Mouse (Mus musculus) MEL (cell line): ENCODE measurements around the gene Tenm3. TPM values are rescaled to one million over a fixed set of nuclear protein-coding genes. Genes with fewer than 3 reads are reported as not detected.

Experiments
- DNase-seq: peaks from one replicate; pipeline ENCODE4 v3.0.0; 2011; ENCODE audit warnings: low read depth, low spot score
- H3K27ac ChIP-seq: 2 replicates; pipeline ENCODE4 v1.5.1; 2012; ENCODE audit warnings: low read depth, mild to moderate bottlenecking, control low read depth, low read length, moderate library complexity; ENCODE audit not compliant: control insufficient read depth
- H3K27me3 ChIP-seq, 2 experiments: fragments of 150-350 bp in 1 of 2; sonication (generic) in 1 of 2; 2 replicates each; pipeline ENCODE4 v1.6.1; 2012; ENCODE audit warnings: low read length in 2 of 2, mild to moderate bottlenecking in 2 of 2, improper control_type of control experiment in 1 of 2, moderate library complexity in 1 of 2; ENCODE audit not compliant: insufficient read depth in 2 of 2, control insufficient read depth in 1 of 2
- H3K36me3 ChIP-seq, 2 experiments: 2 replicates each; pipeline ENCODE4 v1.6.1; 2012 to 2014; ENCODE audit warnings: low read length in 2 of 2, improper control_type of control experiment in 1 of 2, inconsistent platforms in 1 of 2, mild to moderate bottlenecking in 1 of 2; ENCODE audit not compliant: insufficient read depth in 2 of 2, control insufficient read depth in 1 of 2
- H3K4me1 ChIP-seq, 2 experiments: fragments of 150-350 bp in 1 of 2; sonication (generic) in 1 of 2; 2 replicates each; pipeline ENCODE4 v1.6.1; 2012; ENCODE audit warnings: low read length in 2 of 2, improper control_type of control experiment in 1 of 2, mild to moderate bottlenecking in 1 of 2; ENCODE audit not compliant: insufficient read depth in 2 of 2, control insufficient read depth in 1 of 2
- H3K4me3 ChIP-seq, 2 experiments: fragments of 150-350 bp in 1 of 2; sonication (generic) in 1 of 2; 2 replicates each; pipeline ENCODE4 v1.5.1; 2012; ENCODE audit warnings: low read depth in 2 of 2, low read length in 2 of 2, mild to moderate bottlenecking in 2 of 2, moderate library complexity in 2 of 2, control low read depth in 1 of 2, improper control_type of control experiment in 1 of 2; ENCODE audit not compliant: control insufficient read depth in 1 of 2, insufficient read depth in 1 of 2
- H3K79me2 ChIP-seq: 2 replicates; pipeline ENCODE4 v1.6.1; 2012; ENCODE audit warnings: mild to moderate bottlenecking, low read length, moderate library complexity; ENCODE audit not compliant: control insufficient read depth, poor library complexity, insufficient read depth
- H3K9ac ChIP-seq: 2 replicates; pipeline ENCODE4 v1.6.1; 2012; ENCODE audit warnings: low read depth, mild to moderate bottlenecking, control low read depth, low read length, moderate library complexity; ENCODE audit not compliant: control insufficient read depth, poor library complexity, severe bottlenecking
- H3K9me3 ChIP-seq: fragments of 150-350 bp; sonication (generic); replicated peaks from 2 replicates; pipeline ENCODE4 v1.6.1; 2012; ENCODE audit warnings: mild to moderate bottlenecking, low read length, improper control_type of control experiment, moderate library complexity; ENCODE audit not compliant: insufficient read depth
- CHD2 ChIP-seq: IDR thresholded peaks from 2 replicates; pipeline ENCODE4 v1.6.1; 2011; ENCODE audit warnings: low read length, improper control_type of control experiment
- CTCF ChIP-seq, 3 experiments: IDR thresholded peaks in 2 of 3; conservative IDR thresholded peaks in 1 of 3; 2 replicates each; pipeline ENCODE4 v1.5.1; 2011 to 2012; ENCODE audit warnings: low read length in 3 of 3, low read depth in 2 of 3, mild to moderate bottlenecking in 2 of 3, improper control_type of control experiment in 1 of 3, inconsistent platforms in 1 of 3, mixed read lengths in 1 of 3, moderate library complexity in 1 of 3; ENCODE audit not compliant: control insufficient read depth in 1 of 3, insufficient read depth in 1 of 3, poor library complexity in 1 of 3, severe bottlenecking in 1 of 3
- E2F4 ChIP-seq: IDR thresholded peaks from 2 replicates; pipeline ENCODE4 v1.6.1; 2011; ENCODE audit warnings: low read depth, low read length, improper control_type of control experiment, borderline replicate concordance
- ELF1 ChIP-seq: IDR thresholded peaks from 2 replicates; pipeline ENCODE4 v1.6.1; 2014; ENCODE audit warnings: low read depth, mild to moderate bottlenecking, inconsistent platforms, low read length, improper control_type of control experiment, moderate library complexity
- ETS1 ChIP-seq: IDR thresholded peaks from 2 replicates; pipeline ENCODE4 v1.6.1; 2012; ENCODE audit warnings: low read depth, mild to moderate bottlenecking, inconsistent platforms, low read length, improper control_type of control experiment, moderate library complexity
- HCFC1 ChIP-seq: IDR thresholded peaks from 2 replicates; pipeline ENCODE4 v1.6.1; 2012; ENCODE audit warnings: low read depth, mild to moderate bottlenecking, inconsistent platforms, low read length, improper control_type of control experiment, moderate library complexity
- JUND ChIP-seq: IDR thresholded peaks from 2 replicates; pipeline ENCODE4 v1.6.1; 2011; ENCODE audit warnings: low read depth, mild to moderate bottlenecking, improper control_type of control experiment, low read length
- KAT2A ChIP-seq: conservative IDR thresholded peaks from 2 replicates; pipeline ENCODE4 v1.6.1; 2012; ENCODE audit warnings: low read depth, low read length, improper control_type of control experiment, inconsistent platforms
- MEF2A ChIP-seq: IDR thresholded peaks from 2 replicates; pipeline ENCODE4 v1.6.1; 2014; ENCODE audit warnings: low read depth, mild to moderate bottlenecking, inconsistent platforms, low read length, improper control_type of control experiment; ENCODE audit not compliant: poor library complexity, insufficient replicate concordance, severe bottlenecking; ENCODE audit errors: extremely low read depth
- MYC ChIP-seq: IDR thresholded peaks from 2 replicates; pipeline ENCODE4 v1.6.1; 2011; ENCODE audit warnings: low read depth, mild to moderate bottlenecking, low read length, improper control_type of control experiment, moderate library complexity
- NELFE ChIP-seq: IDR thresholded peaks from 2 replicates; pipeline ENCODE4 v1.6.1; 2011; ENCODE audit warnings: low read depth, low read length, improper control_type of control experiment
- NRF1 ChIP-seq: IDR thresholded peaks from 2 replicates; pipeline ENCODE4 v1.6.1; 2014; ENCODE audit warnings: low read depth, mild to moderate bottlenecking, inconsistent platforms, low read length, improper control_type of control experiment, moderate library complexity; ENCODE audit not compliant: poor library complexity, insufficient read depth, severe bottlenecking
- POLR2A ChIP-seq, 2 experiments: IDR thresholded peaks; 2 replicates each; pipeline ENCODE4 v1.6.1; 2011 to 2012; ENCODE audit warnings: low read length in 2 of 2, mild to moderate bottlenecking in 2 of 2, control low read depth in 1 of 2, improper control_type of control experiment in 1 of 2, low read depth in 1 of 2, moderate library complexity in 1 of 2; ENCODE audit not compliant: control insufficient read depth in 1 of 2, insufficient read depth in 1 of 2, poor library complexity in 1 of 2
- RCOR1 ChIP-seq: IDR thresholded peaks from 2 replicates; pipeline ENCODE4 v1.6.1; 2012; ENCODE audit warnings: low read depth, mild to moderate bottlenecking, inconsistent platforms, low read length, improper control_type of control experiment
- SIN3A ChIP-seq: IDR thresholded peaks from 2 replicates; pipeline ENCODE4 v1.6.1; 2012; ENCODE audit warnings: low read length, improper control_type of control experiment, inconsistent platforms
- TBP ChIP-seq: IDR thresholded peaks from 2 replicates; pipeline ENCODE4 v1.8.0; 2011; ENCODE audit warnings: low read depth, low read length, improper control_type of control experiment
- TCF12 ChIP-seq: IDR thresholded peaks from 2 replicates; pipeline ENCODE4 v1.6.1; 2014; ENCODE audit warnings: low read depth, mild to moderate bottlenecking, inconsistent platforms, low read length, improper control_type of control experiment, moderate library complexity
- USF2 ChIP-seq, 2 experiments: IDR thresholded peaks; 2 replicates each; pipeline ENCODE4 v1.6.1; 2011 to 2012; ENCODE audit warnings: improper control_type of control experiment in 2 of 2, low read length in 2 of 2, borderline replicate concordance in 1 of 2, inconsistent platforms in 1 of 2, low read depth in 1 of 2, mild to moderate bottlenecking in 1 of 2; ENCODE audit not compliant: insufficient read depth in 1 of 2
- ZMIZ1 ChIP-seq: IDR thresholded peaks from 2 replicates; pipeline ENCODE4 v1.6.1; 2012; ENCODE audit warnings: low read depth, mild to moderate bottlenecking, inconsistent platforms, low read length, improper control_type of control experiment, moderate library complexity
- polyA plus RNA-seq, 2 experiments: library from polyadenylated mRNA; stranded (reverse) in 1 of 2; unstranded in 1 of 2; fragments of >175 nt in 1 of 2; fragments of >200 nt in 1 of 2; gene quantifications; 2 replicates each; pipeline versions ENCODE4 v1.2.1 to v1.2.4; 2012; ENCODE audit warnings: low replicate concordance in 2 of 2, low read depth in 1 of 2; ENCODE audit not compliant: insufficient read length in 2 of 2, insufficient read depth in 1 of 2, missing spikeins in 1 of 2
- total RNA-seq: library from RNA; depleted of rRNA; stranded (reverse); fragments of 300-350 nt; gene quantifications from 2 replicates; pipeline ENCODE4 v1.2.3, GENCODE M21; 2012

Tenm3 gene
- total and polyA plus RNA-seq, 3 experiments: not detected

DNA sequence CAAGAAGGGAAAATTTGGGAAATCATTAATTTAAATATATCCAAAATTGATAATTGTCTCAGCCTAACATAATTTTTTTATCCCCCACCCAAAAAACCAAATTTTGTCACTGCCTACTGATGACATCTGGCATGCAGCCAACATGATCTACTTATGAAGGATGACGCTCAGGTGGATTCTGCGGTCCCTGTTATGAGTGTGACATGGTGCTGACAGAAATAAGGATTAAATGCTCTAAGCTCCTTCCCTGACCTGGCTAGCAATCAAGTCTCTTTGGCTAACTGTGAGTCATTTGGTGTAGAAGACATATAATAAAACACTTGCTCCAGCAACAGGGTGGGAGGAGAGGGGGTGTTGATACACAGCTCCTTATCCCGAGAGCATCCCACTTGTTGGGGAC, 532.0 kb downstream of the Tenm3 start:
- Histone ChIP-seq H3K4me3 (no peak overlapping the region), H3K4me1 (no peaks in the 10 kb centered on the region), H3K79me2 (no peaks in the 10 kb centered on the region), H3K9ac (no peak overlapping the region), H3K9me3 (no peaks in the 10 kb centered on the region), H3K36me3 (no peaks in the 10 kb centered on the region), H3K27ac (no peak overlapping the region), H3K27me3 (no peaks in the 10 kb centered on the region)
- no peak for TF ChIP-seq ZMIZ1
- TF ChIP-seq HCFC1: no peak
- TF ChIP-seq E2F4: no peak
- no peak for TF ChIP-seq MEF2A
- TF ChIP-seq ETS1: no peak
- no peak for TF ChIP-seq MYC
- no peak for TF ChIP-seq TCF12
- no peak for TF ChIP-seq POLR2A (IDR thresholded peaks at IDR 0.05; ENCODE audit: control insufficient read depth in 1 of 2, insufficient read depth in 1 of 2, low read depth in 1 of 2, low read length in 2 of 2, poor library complexity in 1 of 2)
- TF ChIP-seq CHD2: no peak
- TF ChIP-seq NRF1: no peak
- TF ChIP-seq ELF1: no peak
- no peak for TF ChIP-seq JUND
- no peak for DNase-seq

- Histone ChIP-seq H3K27me3 (no peaks in the 10 kb centered on the region), H3K27ac (no peak overlapping the region), H3K9me3 (no peaks in the 10 kb centered on the region), H3K79me2 (no peaks in the 10 kb centered on the region), H3K36me3 (no peaks in the 10 kb centered on the region), H3K9ac (no peak overlapping the region), H3K4me1 (no peaks in the 10 kb centered on the region), H3K4me3 (no peak overlapping the region)
- TF ChIP-seq NRF1: no peak
- no peak for TF ChIP-seq CTCF (IDR thresholded peaks at IDR 0.05 in 2 of 3, conservative IDR thresholded peaks at IDR 0.05 in 1 of 3; ENCODE audit: control insufficient read depth in 1 of 3, insufficient read depth in 1 of 3, low read depth in 2 of 3, low read length in 3 of 3, poor library complexity in 1 of 3, severe bottlenecking in 1 of 3)
- TF ChIP-seq USF2 (IDR thresholded peaks at IDR 0.05; ENCODE audit: borderline replicate concordance in 1 of 2, insufficient read depth in 1 of 2, low read depth in 1 of 2, low read length in 2 of 2): no peak
- TF ChIP-seq RCOR1: no peak
- no peak for TF ChIP-seq CHD2
- TF ChIP-seq ZMIZ1: no peak
- no peak for TF ChIP-seq TBP
- TF ChIP-seq SIN3A: no peak
- TF ChIP-seq KAT2A: no peak
- TF ChIP-seq NELFE: no peak
- no peak for TF ChIP-seq TCF12
- no peak for DNase-seq
Observed at GRCm38 (mm10) chr8:48310240-48310849, 533.4 kb downstream of the Tenm3 start.
